8 mouse cellular contexts compared by ENCODE assay signal in the genomic region with DNA sequence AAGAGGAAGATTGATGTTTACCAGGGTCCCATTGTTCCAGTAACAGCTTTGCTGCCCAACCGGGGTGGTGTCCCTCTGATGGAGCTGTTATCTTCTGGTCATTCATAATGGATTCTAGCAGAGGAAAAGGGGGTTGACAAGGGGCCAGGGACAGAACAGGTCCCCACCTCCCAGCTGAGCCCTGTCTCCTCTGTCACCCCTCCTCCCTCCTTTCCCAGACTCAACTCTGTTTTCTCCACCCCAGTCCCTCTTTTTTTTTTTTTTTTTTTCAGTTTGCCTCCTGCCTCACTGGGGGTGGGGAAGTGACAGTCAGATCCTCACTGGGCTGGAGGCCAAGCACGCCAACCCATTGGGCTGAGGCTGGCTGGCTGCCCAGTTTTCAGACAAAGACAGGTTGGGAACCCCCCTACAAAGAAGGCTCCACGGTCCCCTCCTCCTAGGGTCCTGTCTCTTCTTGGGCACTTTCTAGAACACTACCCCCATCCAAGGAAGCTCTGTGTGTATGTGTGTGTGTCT.
A peak's percentile ranks its signal among the peaks of the same experiment; 100 is the strongest.
DNase-seq lines count a peak whose midpoint lies in the region; ATAC-seq and TF ChIP-seq lines count a peak whose summit lies in the region.

No protein-coding gene starts in this region.

- H3K27me3 ChIP-seq in intestine, embryonic 14.5 days (replicated peaks; ENCODE audit: control insufficient read depth, insufficient read depth, low read length): no peaks in the 10 kb centered on the region
- H3K27me3 ChIP-seq in intestine, postnatal 0 days (replicated peaks; ENCODE audit: control insufficient read depth, insufficient read depth, low read length): no peaks in the 10 kb centered on the region
- no peaks in the 10 kb centered on the region for H3K27me3 ChIP-seq in heart, embryonic 10.5 days (ENCODE audit: insufficient read depth, poor library complexity, severe bottlenecking)
- no peaks in the 10 kb centered on the region for H3K27me3 ChIP-seq in kidney, embryonic 14.5 days (ENCODE audit: control insufficient read depth, insufficient read depth, low read length)
- no peaks in the 10 kb centered on the region for H3K27me3 ChIP-seq in limb, embryonic 13.5 days
- no peaks in the 10 kb centered on the region for H3K27me3 ChIP-seq in midbrain, embryonic 15.5 days (replicated peaks)
- H3K27me3 ChIP-seq in thymus, adult 2 months (ENCODE audit: control insufficient read depth, insufficient read depth, low read length): no peaks in the 10 kb centered on the region

- peak overlapping the region; percentile 62 for H3K27ac ChIP-seq in intestine, embryonic 14.5 days (ENCODE audit: low read depth)
- no peak overlapping the region for H3K27ac ChIP-seq in intestine, postnatal 0 days (ENCODE audit: low read depth, low read length)
- H3K27ac ChIP-seq in heart, embryonic 10.5 days: peak overlapping the region; percentile 89
- peak overlapping the region; percentile 69; the same call in 1 of the 2 replicates for H3K27ac ChIP-seq in kidney, embryonic 14.5 days (ENCODE audit: low read depth, low read length)
- H3K27ac ChIP-seq in limb, embryonic 13.5 days: peak overlapping the region; percentile 80
- peak overlapping the region; percentile 68 for H3K27ac ChIP-seq in midbrain, embryonic 15.5 days
- H3K27ac ChIP-seq in thymus, adult 2 months (ENCODE audit: control insufficient read depth, insufficient read depth, low read length): no peak overlapping the region

- 6% methylated on average over 3 of the region's 3 CpGs for WGBS in intestine, embryonic 14.5 days
- 9% methylated on average over 3 of the region's 3 CpGs for WGBS in intestine, postnatal 0 days
- 2% methylated on average over 3 of the region's 3 CpGs for WGBS in heart, embryonic 10.5 days
- WGBS in kidney, embryonic 14.5 days: 24% methylated on average over 3 of the region's 3 CpGs
- WGBS in limb, embryonic 13.5 days: 17% methylated on average over 3 of the region's 3 CpGs
- 23% methylated on average over 3 of the region's 3 CpGs for WGBS in midbrain, embryonic 15.5 days
- WGBS in thymus, adult 2 months: 10% methylated on average over 3 of the region's 3 CpGs

- H3K9ac ChIP-seq in intestine, embryonic 14.5 days (ENCODE audit: low read length): no peak overlapping the region
- H3K9ac ChIP-seq in intestine, postnatal 0 days (ENCODE audit: low read depth, low read length): no peak overlapping the region
- H3K9ac ChIP-seq in kidney, embryonic 14.5 days (ENCODE audit: low read depth, low read length): no peak overlapping the region
- no peak overlapping the region for H3K9ac ChIP-seq in limb, embryonic 13.5 days
- H3K9ac ChIP-seq in midbrain, embryonic 15.5 days: no peak overlapping the region

- peak; percentile 66 for DNase-seq in intestine, embryonic 14.5 days (ENCODE audit: low spot score)
- peak; percentile 66 to 93 for DNase-seq in cerebellum, postnatal 4 days (ENCODE audit: low spot score in 2 of 2)
- peak; percentile 81 for DNase-seq in heart, embryonic 10.5 days (ENCODE audit: low spot score)
- DNase-seq in thymus, adult 2 months: no peak

- 0 out of 2 replicates have a peak overlapping the region, but pooled peaks have one; percentile 11 for H3K4me2 ChIP-seq in intestine, embryonic 14.5 days (ENCODE audit: low read length)
- H3K4me2 ChIP-seq in intestine, postnatal 0 days (replicated peaks; ENCODE audit: low read depth): no peak overlapping the region
- H3K4me2 ChIP-seq in kidney, embryonic 14.5 days (replicated peaks; ENCODE audit: low read depth, low read length): peak overlapping the region; percentile 5; the same call in 1 of the 2 replicates
- H3K4me2 ChIP-seq in limb, embryonic 13.5 days (replicated peaks): peak overlapping the region; percentile 0; the same call in 1 of the 2 replicates
- no peak overlapping the region for H3K4me2 ChIP-seq in midbrain, embryonic 15.5 days

- no peak; the same call in 1 of the 2 replicates for ATAC-seq in intestine, embryonic 14.5 days (replicated peaks; ENCODE audit: low FRiP score, low TSS enrichment, low read depth)
- no peak for ATAC-seq in intestine, postnatal 0 days
- peak; percentile 58 for ATAC-seq in kidney, embryonic 14.5 days (ENCODE audit: low FRiP score, low TSS enrichment)
- ATAC-seq in limb, embryonic 13.5 days (ENCODE audit: low FRiP score, low read depth): peak; percentile 45; the same call in 1 of the 2 replicates
- peak; percentile 86 for ATAC-seq in midbrain, embryonic 15.5 days (replicated peaks)

- no peaks in the 10 kb centered on the region for H3K36me3 ChIP-seq in intestine, embryonic 14.5 days (ENCODE audit: control insufficient read depth, insufficient read depth, low read length)
- H3K36me3 ChIP-seq in intestine, postnatal 0 days (ENCODE audit: control insufficient read depth, insufficient read depth): no peaks in the 10 kb centered on the region
- no peaks in the 10 kb centered on the region for H3K36me3 ChIP-seq in heart, embryonic 10.5 days
- H3K36me3 ChIP-seq in kidney, embryonic 14.5 days (ENCODE audit: control insufficient read depth, insufficient read depth, low read length): no peaks in the 10 kb centered on the region
- H3K36me3 ChIP-seq in limb, embryonic 13.5 days: no peaks in the 10 kb centered on the region
- no peaks in the 10 kb centered on the region for H3K36me3 ChIP-seq in midbrain, embryonic 15.5 days (replicated peaks)
- H3K36me3 ChIP-seq in thymus, adult 2 months (ENCODE audit: control insufficient read depth, insufficient read depth, low read length): no peaks in the 10 kb centered on the region

- no peak for TF ChIP-seq POLR2A in thymus, adult 2 months (IDR thresholded peaks at IDR 0.05; ENCODE audit: control insufficient read depth, extremely low read depth, insufficient read depth, low read length, poor library complexity)

- TF ChIP-seq CTCF in intestine, postnatal 0 days (IDR thresholded peaks at IDR 0.05; ENCODE audit: low read depth): no peak
- TF ChIP-seq CTCF in thymus, adult 2 months (IDR thresholded peaks at IDR 0.05; ENCODE audit: borderline replicate concordance, control insufficient read depth, extremely low read depth, insufficient read depth, low read length, poor library complexity): no peak

- H3K9me3 ChIP-seq in intestine, embryonic 14.5 days (ENCODE audit: control insufficient read depth, low read length): no peaks in the 10 kb centered on the region
- no peaks in the 10 kb centered on the region for H3K9me3 ChIP-seq in intestine, postnatal 0 days (ENCODE audit: control insufficient read depth)
- H3K9me3 ChIP-seq in heart, embryonic 10.5 days: no peaks in the 10 kb centered on the region
- H3K9me3 ChIP-seq in kidney, embryonic 14.5 days (ENCODE audit: control insufficient read depth, low read length): no peaks in the 10 kb centered on the region
- H3K9me3 ChIP-seq in limb, embryonic 13.5 days: no peaks in the 10 kb centered on the region
- H3K9me3 ChIP-seq in midbrain, embryonic 15.5 days: no peaks in the 10 kb centered on the region

- no peak overlapping the region for H3K4me3 ChIP-seq in intestine, embryonic 14.5 days (ENCODE audit: low read depth, low read length)
- no peak overlapping the region for H3K4me3 ChIP-seq in intestine, postnatal 0 days (ENCODE audit: low read depth, low read length)
- no peak overlapping the region for H3K4me3 ChIP-seq in heart, embryonic 10.5 days
- no peak overlapping the region for H3K4me3 ChIP-seq in kidney, embryonic 14.5 days (ENCODE audit: low read length)
- no peak overlapping the region for H3K4me3 ChIP-seq in limb, embryonic 13.5 days
- H3K4me3 ChIP-seq in midbrain, embryonic 15.5 days: no peak overlapping the region
- H3K4me3 ChIP-seq in thymus, adult 2 months (ENCODE audit: control insufficient read depth, insufficient read depth, low read length): no peak overlapping the region

- H3K4me1 ChIP-seq in intestine, embryonic 14.5 days (replicated peaks; ENCODE audit: control insufficient read depth, insufficient read depth, low read length): peaks cover 26% of the 10 kb centered on the region
- no peaks in the 10 kb centered on the region for H3K4me1 ChIP-seq in intestine, postnatal 0 days (replicated peaks; ENCODE audit: control insufficient read depth, insufficient read depth, low read length)
- peaks cover 46% of the 10 kb centered on the region for H3K4me1 ChIP-seq in heart, embryonic 10.5 days
- peaks cover 18% of the 10 kb centered on the region; the same call in 1 of the 2 replicates for H3K4me1 ChIP-seq in kidney, embryonic 14.5 days (ENCODE audit: control insufficient read depth, insufficient read depth, low read length)
- H3K4me1 ChIP-seq in limb, embryonic 13.5 days: peaks cover 55% of the 10 kb centered on the region
- peaks cover 13% of the 10 kb centered on the region; the same call in 1 of the 2 replicates for H3K4me1 ChIP-seq in midbrain, embryonic 15.5 days
- peaks cover 5% of the 10 kb centered on the region for H3K4me1 ChIP-seq in thymus, adult 2 months (replicated peaks; ENCODE audit: control insufficient read depth, insufficient read depth, low read length)

Comparison
In these comparisons a context has a peak if more than half of its experiments do, and no peak if none do; other contexts are left out.
1. H3K27ac ChIP-seq: peak in intestine, embryonic 14.5 days (single experiment), heart, embryonic 10.5 days (single experiment), kidney, embryonic 14.5 days (single experiment), limb, embryonic 13.5 days (single experiment) and midbrain, embryonic 15.5 days (single experiment); none in intestine, postnatal 0 days (single experiment) and thymus, adult 2 months (single experiment).
2. H3K4me2 ChIP-seq: peak in intestine, embryonic 14.5 days (single experiment), kidney, embryonic 14.5 days (single experiment) and limb, embryonic 13.5 days (single experiment); none in intestine, postnatal 0 days (single experiment) and midbrain, embryonic 15.5 days (single experiment).
3. ATAC-seq: peak in kidney, embryonic 14.5 days (single experiment), limb, embryonic 13.5 days (single experiment) and midbrain, embryonic 15.5 days (single experiment); none in intestine, embryonic 14.5 days (single experiment) and intestine, postnatal 0 days (single experiment).